Mouse (Mus musculus) colon, adult 2 months (tissue): ENCODE data around the gene Lag3. TPM values are rescaled to one million over a fixed set of nuclear protein-coding genes. Genes with fewer than 3 reads are reported as not detected.

Experiments
- polyA plus RNA-seq: library from polyadenylated mRNA; depleted of rRNA; stranded (reverse); fragments of >200 nt; gene quantifications from 2 replicates; pipeline ENCODE4 v1.2.3, GENCODE M21; 2012; rRNA removed

Gene Lag3
- 2.7 and 4.0 TPM in 2 replicates for polyA plus RNA-seq

GRCm38 (mm10) chr6:124911533-124912218, at the start of gene Lag3:
TSS of gene Lag3 (minus strand) at chr6:124911705.

GRCm38 (mm10) chr6:124930754-124931524, 19.4 kb upstream of the Lag3 start, which contains the start of gene Mlf2:
TSS of gene Mlf2 (plus strand) at chr6:124931386.

GRCm38 (mm10) chr6:124919695-124920317, 8.3 kb upstream of the Lag3 start, which contains the start of gene Ptms:
TSS of gene Ptms (minus strand) at chr6:124920103.

DNA sequence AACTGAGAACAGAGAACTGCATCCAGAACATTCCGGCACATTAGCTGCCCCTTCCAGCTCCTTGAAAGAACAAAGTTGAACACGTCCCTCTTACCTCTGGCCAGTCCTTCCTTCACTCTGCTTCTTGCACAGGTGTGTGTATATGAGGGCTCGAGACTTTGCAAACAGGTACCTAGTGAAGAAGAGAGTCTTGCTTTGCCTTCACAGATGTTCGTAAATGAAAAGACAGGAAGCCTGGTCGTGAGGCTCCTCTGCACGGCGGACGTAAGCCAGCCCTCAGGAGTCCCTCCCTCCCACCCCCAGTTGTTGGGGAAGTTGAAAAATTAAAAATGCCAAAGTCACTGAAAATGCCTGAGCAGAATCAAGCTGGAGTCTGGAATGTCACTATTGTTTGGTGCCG, 23.5 kb downstream of the Lag3 start, which contains the start of gene Cd4:
TSS of gene Cd4 (minus strand) at position 236 of the 400 bp plus-strand sequence.

DNA sequence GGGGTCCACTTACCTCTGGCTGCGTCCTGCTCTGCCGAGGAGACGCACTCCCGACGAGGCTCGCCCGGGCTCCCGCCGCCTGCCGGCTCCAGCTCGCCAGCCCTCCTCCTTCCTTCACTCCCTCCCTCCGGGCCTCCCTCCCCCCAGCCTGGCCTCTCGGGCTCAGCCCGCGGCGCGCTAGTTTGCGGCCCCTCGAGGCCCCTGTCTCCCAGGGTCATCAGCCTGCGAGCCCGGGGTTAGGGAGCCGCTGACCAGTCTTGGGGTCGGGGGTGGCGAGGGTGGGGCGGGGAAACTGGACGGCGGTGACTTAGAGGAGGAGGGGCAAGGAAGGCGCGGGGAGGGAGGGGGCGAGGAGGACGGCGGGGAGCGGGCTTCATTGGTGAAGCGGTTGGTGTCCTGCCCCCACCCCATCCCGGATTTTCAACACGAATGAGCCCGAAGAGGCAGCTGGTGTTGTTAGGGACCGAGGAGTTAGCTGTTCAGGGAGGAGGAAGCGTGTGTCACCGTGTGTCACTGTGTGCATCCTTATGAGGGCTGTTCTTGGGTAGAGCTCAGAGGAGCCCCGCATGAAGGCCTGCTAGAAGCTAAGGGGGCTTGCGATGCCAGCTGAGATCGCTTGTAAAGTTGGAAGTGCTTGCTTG, 47.7 kb downstream of the Lag3 start, which contains the start of gene Gpr162:
TSS of gene Gpr162 (minus strand) at position 326 of the 641 bp plus-strand sequence.

DNA sequence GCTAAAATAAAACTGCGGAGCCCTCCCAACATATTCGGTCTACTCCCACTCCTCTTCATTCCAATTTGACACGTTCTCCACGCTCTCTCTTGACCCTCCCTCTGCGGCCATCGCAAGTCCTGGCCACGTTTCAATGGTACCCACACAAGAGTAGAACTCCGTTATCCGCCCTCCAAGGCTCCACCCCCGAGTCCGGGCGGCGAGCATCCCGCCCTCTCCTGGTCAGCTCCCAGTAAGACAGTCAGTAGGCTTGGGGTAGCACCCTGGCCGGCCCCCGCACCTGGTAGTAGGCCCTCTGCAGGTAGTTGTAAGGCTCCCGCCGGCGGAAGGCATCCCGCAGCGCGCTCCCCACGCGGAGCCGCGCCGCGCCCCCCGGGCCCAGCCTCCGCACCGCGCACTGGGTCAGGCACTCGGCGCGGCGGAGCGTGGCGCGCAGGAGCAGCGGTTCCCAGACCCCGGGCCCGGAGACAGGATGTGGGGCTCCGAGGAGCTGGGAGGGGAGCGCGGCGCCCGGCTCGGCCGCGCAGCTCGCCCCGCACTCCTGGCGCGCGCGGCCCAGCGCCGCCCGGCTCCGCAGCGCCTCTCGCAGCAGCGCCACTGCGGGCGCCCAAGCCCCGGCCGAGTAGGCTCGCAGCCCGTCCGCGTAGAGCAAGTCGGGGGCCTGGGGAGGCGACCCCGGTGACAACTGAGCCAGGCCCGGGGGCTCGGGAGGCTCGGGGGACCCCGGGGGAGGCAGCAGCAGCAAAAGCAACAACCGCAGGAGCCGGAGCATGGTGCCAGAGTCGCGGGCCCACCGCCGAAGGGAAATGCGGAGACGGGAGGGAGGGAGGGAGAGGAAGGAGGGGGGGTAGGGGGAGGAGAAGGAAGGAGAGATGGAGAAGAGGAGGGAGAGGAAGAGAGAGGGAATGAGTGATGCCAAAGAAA, 54.3 kb downstream of the Lag3 start, which contains the start of gene P3h3:
TSS of gene P3h3 (minus strand) at position 837 of the 924 bp plus-strand sequence.

Other genes starting within 250 kb of the Lag3 start
- 102 and 141 TPM in 2 replicates for gene Lpcat3, start 248.7 kb downstream of the Lag3 start, polyA plus RNA-seq
- 36.9 and 39.0 TPM in 2 replicates for gene Emg1, start 199.5 kb downstream of the Lag3 start, polyA plus RNA-seq
- 151 and 193 TPM in 2 replicates for gene Phb2, start 199.4 kb downstream of the Lag3 start, polyA plus RNA-seq
- gene Ptpn6, start 173.0 kb downstream of the Lag3 start, polyA plus RNA-seq, result 22.8 and 27.5 TPM in 2 replicates
- gene Grcc10, start 170.3 kb downstream of the Lag3 start, polyA plus RNA-seq, result 180 and 222 TPM in 2 replicates
- gene Gm45234, start 155.7 kb downstream of the Lag3 start, polyA plus RNA-seq, result not detected in 2 replicates
- 52.2 and 59.6 TPM in 2 replicates for gene Atn1, start 155.2 kb downstream of the Lag3 start, polyA plus RNA-seq
- gene Eno2, start 142.0 kb downstream of the Lag3 start, polyA plus RNA-seq, result 8.6 and 8.8 TPM in 2 replicates
- 0.40 and 0.79 TPM in 2 replicates for gene Lrrc23, start 132.0 kb downstream of the Lag3 start, polyA plus RNA-seq
- gene Spsb2, start 103.0 kb downstream of the Lag3 start, polyA plus RNA-seq, result 39.0 and 41.2 TPM in 2 replicates
- gene Tpi1, start 97.4 kb downstream of the Lag3 start, polyA plus RNA-seq, result 442 and 514 TPM in 2 replicates
- 66.9 and 70.4 TPM in 2 replicates for gene Usp5, start 82.2 kb downstream of the Lag3 start, polyA plus RNA-seq
- 38.3 and 47.5 TPM in 2 replicates for gene Cdca3, start 82.2 kb downstream of the Lag3 start, polyA plus RNA-seq
- gene Gnb3, start 71.4 kb downstream of the Lag3 start, polyA plus RNA-seq, result 0.21 and 0.29 TPM in 2 replicates
- gene P3h3, start 54.0 kb downstream of the Lag3 start, polyA plus RNA-seq, result 25.9 and 26.2 TPM in 2 replicates
- gene Gpr162, start 47.7 kb downstream of the Lag3 start, polyA plus RNA-seq, result 2.3 and 2.7 TPM in 2 replicates
- gene Cd4, start 23.5 kb downstream of the Lag3 start, polyA plus RNA-seq, result 2.7 and 3.0 TPM in 2 replicates
- gene Ptms, start 8.4 kb upstream of the Lag3 start, polyA plus RNA-seq, result 894 and 1,886 TPM in 2 replicates
- gene Mlf2, start 19.7 kb upstream of the Lag3 start, polyA plus RNA-seq, result 357 and 413 TPM in 2 replicates
- 206 and 213 TPM in 2 replicates for gene Cops7a, start 53.8 kb upstream of the Lag3 start, polyA plus RNA-seq
- gene Pianp, start 85.0 kb upstream of the Lag3 start, polyA plus RNA-seq, result 8.4 and 8.6 TPM in 2 replicates
- gene Zfp384, start 97.4 kb upstream of the Lag3 start, polyA plus RNA-seq, result 59.4 and 64.6 TPM in 2 replicates
- gene Ing4, start 128.1 kb upstream of the Lag3 start, polyA plus RNA-seq, result 37.5 and 37.7 TPM in 2 replicates
- 17.7 and 24.1 TPM in 2 replicates for gene Acrbp, start 138.0 kb upstream of the Lag3 start, polyA plus RNA-seq
- 71.9 and 87.7 TPM in 2 replicates for gene Lpar5, start 156.2 kb upstream of the Lag3 start, polyA plus RNA-seq
- 88.5 and 103 TPM in 2 replicates for gene Chd4, start 184.3 kb upstream of the Lag3 start, polyA plus RNA-seq
- 10.6 and 15.0 TPM in 2 replicates for gene Nop2, start 220.2 kb upstream of the Lag3 start, polyA plus RNA-seq
- 13.1 and 18.1 TPM in 2 replicates for gene Iffo1, start 233.5 kb upstream of the Lag3 start, polyA plus RNA-seq